Mouse (Mus musculus): ENCODE results near the gene Mief1. TPM values are rescaled to one million over a fixed set of nuclear protein-coding genes. Genes with fewer than 3 reads are reported as not detected.

Mief1 gene
- polyA plus RNA-seq, 1 experiment from 2014 or later = 35.2 TPM

DNA sequence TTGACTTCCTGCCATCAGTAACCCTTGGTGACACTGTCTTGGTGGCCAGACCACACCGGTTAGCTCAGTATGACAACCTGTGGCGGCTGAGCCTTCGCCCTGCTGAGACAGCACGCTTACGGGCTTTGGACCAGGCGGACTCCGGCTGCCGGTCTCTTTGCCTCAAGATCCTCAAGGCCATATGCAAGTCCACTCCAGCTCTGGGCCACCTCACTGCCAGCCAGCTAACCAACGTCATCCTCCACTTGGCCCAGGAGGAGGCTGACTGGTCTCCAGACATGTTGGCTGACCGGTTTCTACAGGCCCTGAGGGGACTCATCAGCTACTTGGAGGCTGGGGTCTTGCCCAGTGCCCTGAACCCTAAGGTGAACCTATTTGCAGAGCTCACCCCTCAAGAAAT, 15.9 kb downstream of the Mief1 start:
- no peak for ATAC-seq
- Histone ChIP-seq H3K27me3 (ENCODE audit: control insufficient read depth, insufficient read depth, low read depth, low read length) (no peaks in the 10 kb centered on the region), H3K4me2 (ENCODE audit: low read length) (no peak overlapping the region), H3K4me1 (ENCODE audit: control insufficient read depth, insufficient read depth, low read length) (peaks cover 7% of the 10 kb centered on the region), H3K9me3 (replicated peaks; ENCODE audit: control insufficient read depth, low read length, poor library complexity, severe bottlenecking) (no peaks in the 10 kb centered on the region), H3K27ac (ENCODE audit: low read length) (no peak overlapping the region), H3K36me3 (ENCODE audit: control insufficient read depth, insufficient read depth, low read length) (peaks cover 24% of the 10 kb centered on the region), H3K4me3 (ENCODE audit: low read depth, low read length) (no peak overlapping the region), H3K9ac (ENCODE audit: low read depth, low read length) (no peak overlapping the region)
- 91% methylated on average over 10 of the region's 10 CpGs for WGBS

- Histone ChIP-seq H3K27ac (ENCODE audit: low read length) (no peak overlapping the region), H3K4me3 (ENCODE audit: low read depth, low read length) (no peak overlapping the region), H3K36me3 (ENCODE audit: control insufficient read depth, insufficient read depth, low read length) (peaks cover 19% of the 10 kb centered on the region), H3K4me1 (ENCODE audit: control insufficient read depth, insufficient read depth, low read length) (peaks cover 7% of the 10 kb centered on the region), H3K9me3 (replicated peaks; ENCODE audit: control insufficient read depth, low read length, poor library complexity, severe bottlenecking) (no peaks in the 10 kb centered on the region), H3K9ac (ENCODE audit: low read depth, low read length) (no peak overlapping the region), H3K4me2 (ENCODE audit: low read length) (no peak overlapping the region), H3K27me3 (ENCODE audit: control insufficient read depth, insufficient read depth, low read depth, low read length) (no peaks in the 10 kb centered on the region)
- 91% methylated on average over 6 of the region's 6 CpGs for WGBS
- ATAC-seq = no peak
Observed at GRCm38 (mm10) chr15:80250586-80250985, 16.8 kb downstream of the Mief1 start.

DNA sequence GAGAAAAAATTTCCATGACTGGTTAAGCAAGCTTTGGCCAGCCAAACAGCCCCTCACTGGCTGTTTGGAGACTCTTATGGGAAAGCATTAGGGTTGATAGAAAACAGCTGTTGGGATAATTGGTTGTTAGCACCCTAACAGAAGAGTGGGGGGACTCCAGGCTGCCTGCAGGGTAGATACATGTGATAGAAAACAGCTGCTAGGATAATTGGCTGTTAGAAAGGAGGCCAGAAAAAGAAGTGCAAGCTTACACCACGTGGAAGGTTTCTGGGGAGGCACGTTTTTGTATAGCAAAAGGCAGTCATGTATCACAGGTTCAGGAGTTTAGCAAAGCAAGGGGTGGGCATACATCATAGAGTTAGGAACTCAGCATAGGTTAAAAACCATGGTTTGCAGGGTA, 19.7 kb downstream of the Mief1 start:
- Histone ChIP-seq H3K36me3 (ENCODE audit: control insufficient read depth, insufficient read depth, low read length) (peaks cover 31% of the 10 kb centered on the region), H3K9ac (ENCODE audit: low read depth, low read length) (no peak overlapping the region), H3K9me3 (replicated peaks; ENCODE audit: control insufficient read depth, low read length, poor library complexity, severe bottlenecking) (no peaks in the 10 kb centered on the region), H3K27me3 (ENCODE audit: control insufficient read depth, insufficient read depth, low read depth, low read length) (no peaks in the 10 kb centered on the region), H3K4me2 (ENCODE audit: low read length) (no peak overlapping the region), H3K27ac (ENCODE audit: low read length) (peak overlapping the region; percentile 97), H3K4me3 (ENCODE audit: low read depth, low read length) (no peak overlapping the region), H3K4me1 (ENCODE audit: control insufficient read depth, insufficient read depth, low read length) (peaks cover 26% of the 10 kb centered on the region)
- WGBS = 47% methylated on average over 2 of the region's 2 CpGs
- no peak for ATAC-seq

DNA sequence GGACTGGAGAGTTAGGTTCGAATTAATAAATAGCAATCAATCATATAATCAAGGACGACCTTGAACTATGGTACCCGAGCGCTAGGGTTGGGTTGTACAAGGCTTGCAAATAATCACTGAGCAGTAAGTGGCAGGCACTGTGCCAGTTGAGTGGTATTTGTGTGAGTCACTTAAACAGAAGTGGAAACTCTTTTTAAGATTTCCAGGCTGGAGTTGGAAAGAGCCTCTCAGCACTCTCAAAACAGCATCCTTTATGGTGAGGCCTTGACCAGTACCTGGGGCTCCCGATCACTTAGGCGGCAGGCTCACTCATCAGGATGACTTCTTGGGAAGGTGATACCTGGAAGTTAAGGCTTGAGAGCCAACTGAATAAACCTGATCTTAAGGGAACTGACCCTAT, 20.4 kb downstream of the Mief1 start:
- Histone ChIP-seq H3K9me3 (replicated peaks; ENCODE audit: control insufficient read depth, low read length, poor library complexity, severe bottlenecking) (no peaks in the 10 kb centered on the region), H3K9ac (ENCODE audit: low read depth, low read length) (peak overlapping the region; percentile 79), H3K4me1 (ENCODE audit: control insufficient read depth, insufficient read depth, low read length) (peaks cover 29% of the 10 kb centered on the region), H3K27ac (ENCODE audit: low read length) (peak overlapping the region; percentile 97), H3K4me2 (ENCODE audit: low read length) (peak overlapping the region; percentile 79), H3K36me3 (ENCODE audit: control insufficient read depth, insufficient read depth, low read length) (peaks cover 30% of the 10 kb centered on the region), H3K4me3 (ENCODE audit: low read depth, low read length) (peak overlapping the region; percentile 70), H3K27me3 (ENCODE audit: control insufficient read depth, insufficient read depth, low read depth, low read length) (no peaks in the 10 kb centered on the region)
- ATAC-seq = no peak
- 57% methylated on average over 6 of the region's 6 CpGs for WGBS

GRCm38 (mm10) chr15:80254847-80255645, 21.2 kb downstream of the Mief1 start, which contains the start of gene Atf4:
Atf4 (plus strand) TSS chr15:80255184.
- WGBS = under 1% methylated on average over 59 of the region's 62 CpGs
- peak within 1 kb of the TSS; percentile 97 for H3K27ac ChIP-seq (ENCODE audit: low read length)
- peak within 1 kb of the TSS; percentile 70 for H3K4me3 ChIP-seq (ENCODE audit: low read depth, low read length)
- peaks cover 29% of the 10 kb centered on the region for H3K4me1 ChIP-seq (ENCODE audit: control insufficient read depth, insufficient read depth, low read length)
- no peaks in the 10 kb centered on the region for H3K27me3 ChIP-seq (ENCODE audit: control insufficient read depth, insufficient read depth, low read depth, low read length)
- ATAC-seq = peak; percentile 98
- H3K9me3 ChIP-seq (replicated peaks; ENCODE audit: control insufficient read depth, low read length, poor library complexity, severe bottlenecking) = no peaks in the 10 kb centered on the region
- H3K36me3 ChIP-seq (ENCODE audit: control insufficient read depth, insufficient read depth, low read length) = peaks cover 25% of the 10 kb centered on the region
- peak within 1 kb of the TSS; percentile 94 for H3K4me2 ChIP-seq (ENCODE audit: low read length)
- peak within 1 kb of the TSS; percentile 96 for H3K9ac ChIP-seq (ENCODE audit: low read depth, low read length)

GRCm38 (mm10) chr15:80255646-80256121, 21.9 kb downstream of the Mief1 start:
- Histone ChIP-seq H3K36me3 (ENCODE audit: control insufficient read depth, insufficient read depth, low read length) (peaks cover 28% of the 10 kb centered on the region), H3K9ac (ENCODE audit: low read depth, low read length) (peak overlapping the region; percentile 96), H3K4me3 (ENCODE audit: low read depth, low read length) (peak overlapping the region; percentile 70), H3K27me3 (ENCODE audit: control insufficient read depth, insufficient read depth, low read depth, low read length) (no peaks in the 10 kb centered on the region), H3K27ac (ENCODE audit: low read length) (peak overlapping the region; percentile 97), H3K9me3 (replicated peaks; ENCODE audit: control insufficient read depth, low read length, poor library complexity, severe bottlenecking) (no peaks in the 10 kb centered on the region), H3K4me2 (ENCODE audit: low read length) (peak overlapping the region; percentile 94), H3K4me1 (ENCODE audit: control insufficient read depth, insufficient read depth, low read length) (peaks cover 29% of the 10 kb centered on the region)
- under 1% methylated on average over 49 of the region's 51 CpGs for WGBS
- ATAC-seq = peak; percentile 44

DNA sequence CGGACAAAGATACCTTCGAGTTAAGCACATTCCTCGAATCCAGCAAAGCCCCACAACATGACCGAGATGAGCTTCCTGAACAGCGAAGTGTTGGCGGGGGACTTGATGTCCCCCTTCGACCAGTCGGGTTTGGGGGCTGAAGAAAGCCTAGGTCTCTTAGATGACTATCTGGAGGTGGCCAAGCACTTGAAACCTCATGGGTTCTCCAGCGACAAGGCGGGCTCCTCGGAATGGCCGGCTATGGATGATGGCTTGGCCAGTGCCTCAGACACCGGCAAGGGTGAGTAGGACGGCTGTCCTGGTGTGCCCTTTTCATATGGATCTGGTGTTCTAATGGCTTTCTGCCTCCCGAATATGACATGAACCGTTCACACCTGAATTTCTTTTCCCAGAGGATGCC, 22.4 kb downstream of the Mief1 start:
- WGBS = 12% methylated on average over 16 of the region's 16 CpGs
- H3K27ac ChIP-seq (ENCODE audit: low read length) = peak overlapping the region; percentile 97
- H3K4me1 ChIP-seq (ENCODE audit: control insufficient read depth, insufficient read depth, low read length) = peaks cover 29% of the 10 kb centered on the region
- H3K27me3 ChIP-seq (ENCODE audit: control insufficient read depth, insufficient read depth, low read depth, low read length) = no peaks in the 10 kb centered on the region
- no peaks in the 10 kb centered on the region for H3K9me3 ChIP-seq (replicated peaks; ENCODE audit: control insufficient read depth, low read length, poor library complexity, severe bottlenecking)
- no peak for ATAC-seq
- H3K9ac ChIP-seq (ENCODE audit: low read depth, low read length) = peak overlapping the region; percentile 96
- H3K4me2 ChIP-seq (ENCODE audit: low read length) = peak overlapping the region; percentile 94
- peaks cover 28% of the 10 kb centered on the region for H3K36me3 ChIP-seq (ENCODE audit: control insufficient read depth, insufficient read depth, low read length)
- H3K4me3 ChIP-seq (ENCODE audit: low read depth, low read length) = peak overlapping the region; percentile 70

DNA sequence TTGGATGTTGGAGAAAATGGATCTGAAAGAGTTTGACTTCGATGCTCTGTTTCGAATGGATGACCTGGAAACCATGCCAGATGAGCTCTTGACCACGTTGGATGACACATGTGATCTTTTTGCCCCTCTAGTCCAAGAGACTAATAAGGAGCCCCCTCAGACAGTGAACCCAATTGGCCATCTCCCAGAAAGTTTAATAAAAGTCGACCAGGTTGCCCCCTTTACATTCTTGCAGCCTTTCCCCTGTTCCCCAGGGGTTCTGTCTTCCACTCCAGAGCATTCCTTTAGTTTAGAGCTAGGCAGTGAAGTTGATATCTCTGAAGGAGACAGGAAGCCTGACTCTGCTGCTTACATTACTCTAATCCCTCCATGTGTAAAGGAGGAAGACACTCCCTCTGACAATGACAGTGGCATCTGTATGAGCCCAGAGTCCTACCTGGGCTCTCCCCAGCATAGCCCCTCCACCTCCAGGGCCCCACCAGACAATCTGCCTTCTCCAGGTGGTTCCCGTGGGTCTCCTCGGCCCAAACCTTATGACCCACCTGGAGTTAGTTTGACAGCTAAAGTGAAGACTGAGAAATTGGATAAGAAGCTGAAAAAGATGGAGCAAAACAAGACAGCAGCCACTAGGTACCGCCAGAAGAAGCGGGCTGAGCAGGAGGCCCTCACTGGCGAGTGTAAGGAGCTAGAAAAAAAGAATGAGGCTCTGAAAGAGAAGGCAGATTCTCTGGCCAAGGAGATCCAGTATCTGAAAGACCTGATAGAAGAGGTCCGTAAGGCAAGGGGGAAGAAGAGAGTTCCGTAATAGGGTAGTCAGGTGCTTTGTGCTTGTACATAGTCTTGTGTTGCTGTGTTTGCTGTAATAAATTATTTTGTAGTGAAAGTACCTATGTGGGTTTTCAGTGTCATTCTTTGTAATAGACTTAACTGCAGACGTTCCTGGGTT, 23.1 kb downstream of the Mief1 start:
- H3K4me1 ChIP-seq (ENCODE audit: control insufficient read depth, insufficient read depth, low read length) = peaks cover 29% of the 10 kb centered on the region
- no peaks in the 10 kb centered on the region for H3K9me3 ChIP-seq (replicated peaks; ENCODE audit: control insufficient read depth, low read length, poor library complexity, severe bottlenecking)
- 66% methylated on average over 12 of the region's 12 CpGs for WGBS
- H3K9ac ChIP-seq (ENCODE audit: low read depth, low read length) = peak overlapping the region; percentile 96
- peak overlapping the region; percentile 94 for H3K4me2 ChIP-seq (ENCODE audit: low read length)
- peaks cover 28% of the 10 kb centered on the region for H3K36me3 ChIP-seq (ENCODE audit: control insufficient read depth, insufficient read depth, low read length)
- H3K27ac ChIP-seq (ENCODE audit: low read length) = peak overlapping the region; percentile 97
- ATAC-seq = no peak
- no peaks in the 10 kb centered on the region for H3K27me3 ChIP-seq (ENCODE audit: control insufficient read depth, insufficient read depth, low read depth, low read length)
- H3K4me3 ChIP-seq (ENCODE audit: low read depth, low read length) = peak overlapping the region; percentile 70

All from midbrain, embryonic 16.5 days (tissue).